Mouse (Mus musculus) liver, postnatal 0 days (tissue): Measurements from ENCODE around the gene Abl2.

Experiments
- CTCF ChIP-seq: sonication (generic); IDR thresholded peaks from 2 replicates; pipeline ENCODE4 v1.5.1; 2016; ENCODE audit warnings: antibody characterized with exemption, low read depth
- EP300 ChIP-seq: IDR thresholded peaks from 2 replicates; pipeline ENCODE4 v1.6.1; 2016; ENCODE audit warnings: antibody characterized with exemption, low read depth, mild to moderate bottlenecking

GRCm38 (mm10) chr1:156624231-156624630 is 65.6 kb downstream of the Abl2 start:
- no peak for TF ChIP-seq CTCF
- no peak for TF ChIP-seq EP300
